Mouse (Mus musculus): ENCODE results near the gene Gm20605. TPM values are rescaled to one million over a fixed set of nuclear protein-coding genes. Genes with fewer than 3 reads are reported as not detected.
"Not testable (repeated sequence)": the region's sequence is repeated elsewhere in the genome, so short reads cannot be mapped to it uniquely, and the experiment has no call there.

Gene Gm20605
- total RNA-seq, 2 experiments from 2014 or later: 12.7 to 15.8 TPM

DNA sequence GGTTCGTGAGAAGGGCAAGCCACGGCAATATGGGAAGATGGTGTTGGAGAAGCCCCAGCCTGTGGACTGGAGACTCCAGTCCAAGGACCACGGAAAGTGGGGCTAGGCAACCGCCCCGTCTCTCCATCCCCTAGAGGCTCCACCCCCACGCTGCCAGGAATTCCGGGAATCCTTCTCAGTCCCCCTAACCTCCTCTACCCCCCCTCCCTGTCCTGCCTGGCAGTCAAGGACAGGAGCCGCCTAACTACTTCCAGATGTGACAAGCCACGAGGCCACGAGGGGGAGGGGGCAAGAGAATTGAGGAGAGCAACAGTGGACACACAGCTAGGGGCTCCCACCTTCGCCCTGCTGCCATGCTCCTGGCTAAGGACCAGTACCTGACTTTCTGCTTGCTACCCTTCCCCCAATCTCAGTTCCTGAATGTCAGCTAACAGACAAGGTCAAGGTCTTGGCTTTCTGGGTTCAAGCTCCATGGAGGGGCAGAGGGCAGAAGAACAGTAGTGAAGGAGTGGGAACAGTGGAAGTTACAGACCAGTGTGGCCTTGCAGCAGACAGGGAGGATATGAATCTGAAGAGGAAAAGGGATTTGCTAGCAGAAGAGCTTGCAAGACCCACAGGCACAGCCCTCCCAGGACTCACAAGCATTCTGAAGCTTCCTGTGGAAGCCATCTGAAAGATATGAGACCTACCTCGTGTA lies 18.3 kb upstream of the Gm20605 start:
- DNase-seq (ENCODE audit: extremely low spot score in 1 of 2, low spot score in 1 of 2): no peak

- no peak for DNase-seq (ENCODE audit: extremely low spot score in 1 of 2, low spot score in 1 of 2)
Measured at GRCm38 (mm10) chr5:137611245-137611602, 17.8 kb upstream of the Gm20605 start.

GRCm38 (mm10) chr5:137613076-137613475 lies 15.9 kb upstream of the Gm20605 start:
- DNase-seq (ENCODE audit: extremely low spot score in 1 of 2, low spot score in 1 of 2): no peak

- DNase-seq (ENCODE audit: extremely low spot score in 1 of 2, low spot score in 1 of 2): no peak
Measured at GRCm38 (mm10) chr5:137613550-137613949, 15.4 kb upstream of the Gm20605 start, which contains the start of gene Pcolce. Gene Pcolce (minus strand): TSS chr5:137613784.

DNA sequence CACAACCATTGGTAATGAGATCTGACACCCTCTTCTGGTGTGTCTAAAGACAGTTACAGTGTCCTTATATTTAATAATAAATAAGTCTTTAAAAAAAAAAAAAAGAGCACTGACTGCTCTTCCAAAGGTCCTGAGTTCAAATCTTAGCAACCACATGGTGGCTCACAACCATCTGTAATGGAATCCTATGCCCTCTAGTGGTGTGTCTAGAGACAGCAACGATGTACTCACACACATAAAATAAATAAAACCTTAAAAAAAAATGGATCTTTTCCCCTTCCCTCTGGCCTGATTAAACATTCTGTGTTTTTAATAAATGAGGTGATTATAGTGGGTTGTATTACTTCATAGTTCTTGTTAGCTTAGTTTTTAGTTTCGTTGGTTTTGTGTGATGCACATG lies 14.1 kb upstream of the Gm20605 start:
- not testable (repeated sequence) for DNase-seq (ENCODE audit: extremely low spot score in 1 of 2, low spot score in 1 of 2)

GRCm38 (mm10) chr5:137615347-137615746 lies 13.6 kb upstream of the Gm20605 start:
- no peak for DNase-seq (ENCODE audit: extremely low spot score in 1 of 2, low spot score in 1 of 2)

DNA sequence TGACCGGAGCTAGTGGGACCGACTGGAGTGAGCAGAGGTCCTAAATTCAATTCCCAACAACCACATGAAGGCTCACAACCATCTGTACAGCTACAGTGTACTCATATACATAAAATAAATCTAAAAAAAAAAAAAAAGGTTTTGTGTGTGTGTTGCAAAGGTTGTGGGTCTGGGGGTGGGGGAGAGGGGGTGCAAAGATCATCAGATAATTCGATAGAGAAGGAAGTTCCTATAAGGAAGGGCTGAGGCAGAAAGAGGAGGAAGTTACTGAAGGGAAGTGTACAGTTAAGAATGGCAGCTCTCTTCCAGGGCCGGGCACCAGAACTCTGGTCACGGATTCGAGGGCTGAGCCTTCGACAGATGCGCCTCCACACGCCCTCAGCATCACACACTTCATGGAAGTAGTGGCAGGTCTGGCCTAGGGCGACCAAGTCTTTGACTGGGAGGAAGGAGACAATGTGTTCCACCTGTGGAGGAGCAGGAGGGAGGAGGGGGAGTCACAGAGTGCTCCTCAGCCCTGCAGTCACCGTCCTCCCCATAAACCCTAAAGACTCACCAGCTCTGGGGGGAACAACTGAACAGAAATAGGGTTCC lies 4.9 kb upstream of the Gm20605 start:
- no peak for DNase-seq (ENCODE audit: extremely low spot score in 1 of 2, low spot score in 1 of 2)

DNA sequence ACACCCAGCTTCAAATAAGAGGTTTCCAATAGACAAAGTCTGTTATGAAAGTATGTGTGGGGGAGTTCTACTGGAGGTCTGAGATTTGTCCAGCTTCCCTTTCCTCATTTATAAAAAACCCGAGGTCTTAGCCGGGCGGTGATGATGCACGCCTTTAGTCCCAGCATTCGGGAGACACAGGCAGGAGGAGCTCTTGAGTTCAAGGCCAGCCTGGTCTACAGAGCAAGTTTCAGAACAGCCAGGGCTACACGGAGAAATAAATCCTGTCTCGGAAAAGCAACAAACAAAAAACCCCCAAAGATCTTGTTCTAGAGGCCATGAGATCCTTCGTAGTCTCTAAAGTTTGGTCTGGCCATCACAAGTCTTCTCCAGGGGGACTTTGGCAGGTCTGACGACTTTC lies 984 bp upstream of the Gm20605 start:
- no peak for DNase-seq (ENCODE audit: extremely low spot score in 1 of 2, low spot score in 1 of 2)

- DNase-seq (ENCODE audit: extremely low spot score in 1 of 2, low spot score in 1 of 2): no peak
Measured at GRCm38 (mm10) chr5:137629306-137629721, 339 bp downstream of the Gm20605 start.

- DNase-seq (ENCODE audit: extremely low spot score in 1 of 2, low spot score in 1 of 2): no peak
Measured at GRCm38 (mm10) chr5:137629906-137630545, 1.1 kb downstream of the Gm20605 start.

DNA sequence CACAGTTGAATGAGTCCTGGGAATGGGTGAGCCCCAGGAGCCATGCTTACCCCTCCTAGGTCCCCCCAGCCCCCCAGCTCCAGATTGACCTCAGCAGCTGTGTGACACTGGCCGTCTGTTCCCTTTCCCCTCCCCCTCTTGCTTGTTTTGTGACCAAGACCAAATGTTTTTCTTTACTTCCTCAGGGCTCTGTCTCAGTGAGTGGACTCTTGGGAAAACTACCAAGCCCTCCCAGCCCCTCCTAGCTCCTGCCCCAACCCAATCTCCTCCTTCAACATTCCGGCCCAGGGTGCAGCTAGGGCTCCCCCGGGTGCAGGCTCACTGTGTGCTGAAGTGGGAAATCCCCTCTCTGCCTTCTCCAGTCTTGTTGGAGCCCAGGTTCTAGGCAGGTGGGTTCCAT lies 1.6 kb downstream of the Gm20605 start:
- DNase-seq (ENCODE audit: extremely low spot score in 1 of 2, low spot score in 1 of 2): no peak

- no peak for DNase-seq (ENCODE audit: extremely low spot score in 1 of 2, low spot score in 1 of 2)
Measured at GRCm38 (mm10) chr5:137631171-137631570, 2.2 kb downstream of the Gm20605 start.

GRCm38 (mm10) chr5:137631591-137631990 lies 2.6 kb downstream of the Gm20605 start:
- DNase-seq (ENCODE audit: extremely low spot score in 1 of 2, low spot score in 1 of 2): no peak

GRCm38 (mm10) chr5:137633397-137634084 lies 4.6 kb downstream of the Gm20605 start:
- no peak for DNase-seq (ENCODE audit: extremely low spot score in 1 of 2, low spot score in 1 of 2)

GRCm38 (mm10) chr5:137639472-137639871 lies 10.5 kb downstream of the Gm20605 start:
- DNase-seq (ENCODE audit: extremely low spot score in 1 of 2, low spot score in 1 of 2): no peak

- DNase-seq (ENCODE audit: extremely low spot score in 1 of 2, low spot score in 1 of 2): peak in 1 of 2 experiments; percentile 41
Measured at GRCm38 (mm10) chr5:137641054-137641453, 12.1 kb downstream of the Gm20605 start, which contains the start of gene Sap25. Gene Sap25 (plus strand): TSS chr5:137641334.

DNA sequence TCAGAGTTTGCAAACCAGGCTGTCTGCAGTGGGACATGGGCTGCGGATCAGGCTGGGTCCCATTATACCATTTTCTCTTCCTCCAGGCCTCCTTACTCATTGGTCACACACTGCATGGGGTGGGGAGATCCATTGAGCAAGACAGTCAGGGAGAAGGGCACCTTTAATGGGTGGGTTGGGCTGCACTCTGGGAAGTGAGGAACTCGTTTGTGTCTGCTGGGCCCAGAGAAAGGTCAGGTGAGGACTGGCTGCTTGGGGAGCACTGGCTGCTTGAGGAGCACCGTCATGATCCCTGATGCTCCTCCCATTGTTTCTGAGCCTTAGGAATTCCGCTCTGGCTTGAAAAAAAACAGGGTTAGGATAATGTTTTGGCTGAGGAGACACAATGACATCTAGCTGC lies 13.9 kb downstream of the Gm20605 start:
- DNase-seq (ENCODE audit: extremely low spot score in 1 of 2, low spot score in 1 of 2): no peak

- no peak for DNase-seq (ENCODE audit: extremely low spot score in 1 of 2, low spot score in 1 of 2)
Measured at GRCm38 (mm10) chr5:137644484-137644883, 15.5 kb downstream of the Gm20605 start.

- DNase-seq (ENCODE audit: extremely low spot score in 1 of 2, low spot score in 1 of 2): no peak
Measured at GRCm38 (mm10) chr5:137645091-137645651, 16.2 kb downstream of the Gm20605 start.

DNA sequence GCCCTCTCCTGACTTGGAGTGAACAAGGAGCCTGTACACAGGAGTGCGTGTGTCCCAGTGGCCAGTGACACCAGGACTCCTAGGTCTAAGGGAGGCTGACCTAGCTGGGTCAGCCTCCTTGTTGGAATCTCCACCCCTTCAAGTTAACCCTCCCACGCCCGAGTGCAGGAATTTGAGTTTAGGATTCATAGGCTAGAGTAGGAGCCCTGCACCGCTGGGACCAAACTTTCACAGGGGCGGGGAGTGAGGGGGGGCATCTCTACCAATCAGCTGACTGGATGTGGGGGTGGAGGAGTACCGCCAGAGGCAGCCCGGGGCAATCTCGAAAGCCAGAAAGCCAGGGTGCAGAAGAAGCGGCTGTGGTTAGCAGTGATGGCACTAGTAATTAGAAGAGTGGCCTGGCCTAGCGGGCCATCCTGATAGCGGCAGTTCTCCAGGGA lies 16.7 kb downstream of the Gm20605 start, which contains the start of gene Irs3:
TSS of gene Irs3 (minus strand) at position 63 of the 440 bp plus-strand sequence.
- DNase-seq (ENCODE audit: extremely low spot score in 1 of 2, low spot score in 1 of 2): no peak

All from layer of hippocampus, postnatal 25 days (tissue).